Mouse (Mus musculus) G1E (cell line): ENCODE data around the gene Hist1h2ab. TPM values are rescaled to one million over a fixed set of nuclear protein-coding genes. Genes with fewer than 3 reads are reported as not detected.
"Not testable (repeated sequence)": the region's sequence is repeated elsewhere in the genome, so short reads cannot be mapped to it uniquely, and the experiment has no call there.

Experiments used
- ATAC-seq: 2 replicates; pipeline ENCODE4 v1.8.0; 2016; ENCODE audit warnings: mild to moderate bottlenecking; ENCODE audit not compliant: insufficient number of reproducible peaks, poor library complexity, low FRiP score, severe bottlenecking; ENCODE audit errors: extremely low read depth
- DNase-seq: peaks from one replicate; pipeline ENCODE4 v3.0.0; 2012; ENCODE audit warnings: low spot score
- H3K27me3 ChIP-seq: 2 replicates; pipeline ENCODE4 v1.6.1; 2012; ENCODE audit warnings: mild to moderate bottlenecking, low read length, inconsistent platforms; ENCODE audit not compliant: insufficient read depth
- H3K36me3 ChIP-seq: replicated peaks from 2 replicates; pipeline ENCODE3; 2012; ENCODE audit warnings: mild to moderate bottlenecking, inconsistent platforms
- H3K4me1 ChIP-seq: 2 replicates; pipeline ENCODE4 v1.6.1; 2012; ENCODE audit warnings: low read depth, low read length, inconsistent platforms, mixed read lengths; ENCODE audit not compliant: insufficient read depth
- H3K4me3 ChIP-seq: 2 replicates; pipeline ENCODE4 v1.5.1; 2012; ENCODE audit warnings: low read depth, mild to moderate bottlenecking, inconsistent platforms, low read length, moderate library complexity, mixed read lengths
- H3K9me3 ChIP-seq: replicated peaks from 2 replicates; pipeline ENCODE4 v1.6.1; 2012; ENCODE audit warnings: inconsistent platforms
- CTCF ChIP-seq: IDR thresholded peaks from 2 replicates; pipeline ENCODE4 v1.5.1; 2012; ENCODE audit warnings: low read depth, low read length, inconsistent platforms, mixed read lengths
- GATA1 ChIP-seq: IDR thresholded peaks from 2 replicates; pipeline ENCODE4 v1.6.1; 2012; ENCODE audit warnings: borderline replicate concordance, low read length, inconsistent platforms, mixed read lengths
- GATA2 ChIP-seq: IDR thresholded peaks from 2 replicates; pipeline ENCODE4 v1.6.1; 2012; ENCODE audit warnings: low read depth, low read length, inconsistent platforms, borderline replicate concordance
- POLR2AphosphoS5 ChIP-seq: IDR thresholded peaks from 2 replicates; pipeline ENCODE4 v1.6.1; 2012; ENCODE audit warnings: low read depth, low read length, inconsistent platforms; ENCODE audit not compliant: insufficient replicate concordance
- TAL1 ChIP-seq: conservative IDR thresholded peaks from 2 replicates; pipeline ENCODE4 v1.6.1; 2012; ENCODE audit warnings: low read depth, low read length, inconsistent platforms, mixed read lengths
- polyA plus RNA-seq: library from polyadenylated mRNA; stranded (reverse); fragments of >175 nt; gene quantifications from 2 replicates; pipeline ENCODE4 v1.2.3, GENCODE M21; 2012
- total RNA-seq, 2 experiments: library from RNA; stranded (forward) in 1 of 2; stranded (reverse) in 1 of 2; fragments of 200-1000 nt in 1 of 2; fragments of >200 nt in 1 of 2; fragmentation: Nextera tagmentation in 1 of 2; gene quantifications; 2 replicates each; pipeline ENCODE4 v1.2.3; 2014 to 2017

The Hist1h2ab gene
- total and polyA plus RNA-seq, 3 experiments: 24.2 to 1,062 (median 535) TPM

- Histone ChIP-seq H3K36me3 (no peaks in the 10 kb centered on the region), H3K27me3 (no peaks in the 10 kb centered on the region), H3K4me1 (peaks cover 46% of the 10 kb centered on the region), H3K4me3 (no peak overlapping the region), H3K9me3 (no peaks in the 10 kb centered on the region)
- DNase-seq (no peak), ATAC-seq (no peak)
- TF ChIP-seq POLR2AphosphoS5 (no peak), CTCF (no peak), TAL1 (no peak), GATA1 (no peak), GATA2 (no peak)
Measured at GRCm38 (mm10) chr13:23759251-23759771, 8.4 kb downstream of the Hist1h2ab start.

DNA sequence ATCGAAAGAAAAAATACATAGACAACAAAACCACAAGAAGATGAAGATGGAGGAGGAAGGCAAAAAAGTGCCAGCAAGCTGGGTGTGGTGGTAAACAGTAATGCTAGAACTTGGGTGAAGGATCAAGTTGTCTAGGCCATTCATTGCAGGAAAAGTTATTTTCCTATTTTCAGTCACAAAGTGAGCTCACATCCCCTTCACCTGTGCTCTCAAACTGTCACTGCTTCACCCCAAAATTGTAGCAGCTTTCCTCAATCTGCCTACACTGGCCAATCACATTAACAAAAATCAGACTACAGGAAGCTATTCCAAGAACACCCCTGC is 9.0 kb downstream of the Hist1h2ab start:
- no peaks in the 10 kb centered on the region for H3K27me3 ChIP-seq
- TF ChIP-seq TAL1 (no peak), CTCF (no peak), POLR2AphosphoS5 (no peak), GATA1 (no peak), GATA2 (no peak)
- no peaks in the 10 kb centered on the region for H3K36me3 ChIP-seq
- ATAC-seq (0 out of 2 replicates have a peak, but pooled peaks have one; percentile 6), DNase-seq (no peak)
- H3K4me3 ChIP-seq: peak overlapping the region; percentile 68; the same call in 1 of the 2 replicates
- no peaks in the 10 kb centered on the region for H3K9me3 ChIP-seq
- peaks cover 51% of the 10 kb centered on the region for H3K4me1 ChIP-seq

DNA sequence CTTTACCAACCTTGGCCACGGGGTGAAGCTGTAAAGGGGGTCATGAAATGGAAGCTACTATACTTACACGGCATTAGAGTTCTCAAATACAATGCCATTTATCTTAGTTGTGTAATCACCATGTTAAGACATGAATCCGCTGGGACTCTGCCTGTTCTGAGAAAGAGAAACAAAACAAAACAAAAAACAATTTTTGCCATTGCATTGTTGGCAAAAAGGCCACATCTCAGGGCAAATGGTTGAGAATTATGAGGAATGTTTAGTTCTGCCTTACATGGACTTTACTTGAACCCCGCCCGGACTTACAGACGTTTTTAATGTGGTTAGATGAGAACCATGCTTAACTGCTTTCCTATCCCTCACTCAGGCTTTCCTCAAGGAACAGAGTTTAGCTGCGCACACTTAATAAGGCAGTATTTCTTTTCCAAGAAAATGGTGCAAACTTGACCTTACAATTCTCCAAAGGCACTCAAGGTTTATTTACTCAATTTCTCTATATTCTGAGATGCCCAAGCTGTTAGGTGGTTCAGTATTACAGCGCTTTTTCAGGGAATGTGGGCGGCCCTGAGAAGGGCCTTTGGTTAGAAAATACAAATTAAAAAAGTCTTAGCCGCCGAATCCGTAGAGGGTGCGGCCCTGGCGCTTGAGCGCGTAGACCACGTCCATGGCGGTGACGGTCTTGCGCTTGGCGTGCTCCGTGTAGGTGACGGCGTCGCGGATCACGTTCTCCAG is 9.5 kb downstream of the Hist1h2ab start:
- TF ChIP-seq POLR2AphosphoS5 (peak; percentile 98; the same call in 1 of the 2 replicates), TAL1 (no peak)
- Histone ChIP-seq H3K27me3 (no peaks in the 10 kb centered on the region), H3K4me3 (peak overlapping the region; percentile 68), H3K9me3 (no peaks in the 10 kb centered on the region), H3K4me1 (peaks cover 50% of the 10 kb centered on the region), H3K36me3 (no peaks in the 10 kb centered on the region)
- peak; percentile 41 for DNase-seq
- no peak for ATAC-seq

- Histone ChIP-seq H3K27me3 (no peaks in the 10 kb centered on the region), H3K4me1 (peaks cover 47% of the 10 kb centered on the region)
- peak; percentile 45 for ATAC-seq
Measured at GRCm38 (mm10) chr13:23760972-23761864, 10.3 kb downstream of the Hist1h2ab start, which contains the start of gene Hist1h4a. Gene Hist1h4a, minus strand, starts transcription at chr13:23761230.

DNA sequence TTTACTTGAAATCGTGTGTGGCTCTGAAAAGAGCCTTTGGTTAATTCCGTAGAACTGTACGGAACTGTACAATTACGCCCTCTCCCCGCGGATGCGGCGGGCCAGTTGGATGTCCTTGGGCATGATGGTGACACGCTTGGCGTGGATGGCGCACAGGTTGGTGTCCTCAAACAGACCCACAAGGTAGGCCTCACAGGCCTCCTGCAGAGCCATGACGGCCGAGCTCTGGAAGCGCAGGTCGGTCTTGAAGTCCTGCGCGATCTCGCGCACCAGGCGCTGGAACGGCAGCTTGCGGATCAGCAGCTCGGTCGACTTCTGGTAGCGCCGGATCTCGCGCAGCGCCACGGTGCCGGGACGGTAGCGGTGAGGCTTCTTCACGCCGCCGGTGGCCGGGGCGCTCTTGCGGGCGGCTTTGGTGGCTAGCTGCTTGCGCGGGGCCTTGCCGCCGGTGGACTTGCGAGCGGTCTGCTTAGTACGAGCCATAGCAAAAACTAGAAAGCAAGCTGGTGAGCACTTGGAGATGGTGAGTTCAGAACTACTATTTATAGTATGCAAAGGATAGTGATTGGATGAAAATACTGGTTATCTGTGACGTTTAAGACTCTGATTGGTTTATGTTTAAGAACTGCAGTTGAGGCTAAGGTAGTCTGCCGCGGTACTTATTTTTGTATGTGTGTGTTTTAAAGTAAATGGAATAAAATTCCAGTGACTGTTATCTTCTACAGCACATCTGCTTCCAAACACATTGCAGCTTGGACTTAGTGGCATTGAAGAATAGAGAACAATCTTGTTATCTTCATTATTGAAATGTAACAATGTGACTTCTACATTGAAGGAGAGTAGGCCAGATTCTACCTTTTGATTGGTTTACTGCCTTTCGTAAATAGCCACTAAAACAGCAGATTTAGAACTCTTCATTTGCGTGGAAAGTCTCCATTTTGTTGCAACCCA is 11.2 kb downstream of the Hist1h2ab start, which contains the start of gene Hist1h3a:
Gene Hist1h3a (minus strand): TSS at position 516 of the 951 bp plus-strand sequence.
- peaks cover 54% of the 10 kb centered on the region for H3K4me1 ChIP-seq
- not testable (repeated sequence) for H3K36me3 ChIP-seq, H3K9me3 ChIP-seq, H3K27me3 ChIP-seq
- peak; percentile 57 for DNase-seq
- peak; percentile 36; the same call in 1 of the 2 replicates for ATAC-seq
- TF ChIP-seq TAL1 (0 out of 2 replicates have a peak, but pooled peaks have one; percentile 13), POLR2AphosphoS5 (peak; percentile 95)
- H3K4me3 ChIP-seq: peak within 1 kb of the TSS; percentile 68

More at GRCm38 (mm10) chr13:23760972-23761864, 10.3 kb downstream of the Hist1h2ab start, which contains the start of gene Hist1h4a:
- H3K36me3 ChIP-seq: no peaks in the 10 kb centered on the region
- H3K4me3 ChIP-seq: peak within 1 kb of the TSS; percentile 68
- H3K9me3 ChIP-seq: no peaks in the 10 kb centered on the region
- DNase-seq: peak; percentile 74
- no peak for TF ChIP-seq GATA1
- no peak for TF ChIP-seq GATA2
- TF ChIP-seq CTCF: no peak
- no peak for TF ChIP-seq TAL1
- peak; percentile 90; the same call in 1 of the 2 replicates for TF ChIP-seq POLR2AphosphoS5
